Mouse (Mus musculus): ENCODE data around the gene Elof1. TPM values are rescaled to one million over a fixed set of nuclear protein-coding genes. Genes with fewer than 3 reads are reported as not detected.

Elof1 gene
- total RNA-seq, 2 experiments from 2014 or later: 56.4 to 58.4 TPM

Small RNAs within 50 kb of the gene (microRNA-seq; reads per million reads assigned to microRNA genes)
- gene Mir7084: 0 to 0.59 reads per million in 2 experiments

Other genes starting within 250 kb of the Elof1 start
- gene Rab3d, start 199.0 kb downstream of the Elof1 start, total RNA-seq (2021): 10 to 100 TPM; 17.7 to 19.3 TPM
- gene Ccdc159, start 189.7 kb downstream of the Elof1 start, total RNA-seq (2021): 10 to 100 TPM; 16.3 to 16.5 TPM
- gene Tmem205, start 189.6 kb downstream of the Elof1 start, total RNA-seq (2021): 10 to 100 TPM; 40.2 to 42.2 TPM
- gene Plppr2, start 180.1 kb downstream of the Elof1 start, total RNA-seq (2021): 100 to 1,000 TPM; 273 to 278 TPM
- gene Swsap1, start 161.4 kb downstream of the Elof1 start, total RNA-seq (2021): 10 to 100 TPM; 13.3 to 13.7 TPM
- gene Epor, start 153.7 kb downstream of the Elof1 start, total RNA-seq (2021): 1 to 10 TPM; 9.0 to 9.1 TPM
- gene Rgl3, start 127.7 kb downstream of the Elof1 start, total RNA-seq (2021): 1 to 10 TPM; 2.2 to 2.6 TPM
- gene Ccdc151, start 114.5 kb downstream of the Elof1 start, total RNA-seq (2021): 1 to 10 TPM; 8.6 to 8.9 TPM
- gene Prkcsh, start 114.4 kb downstream of the Elof1 start, total RNA-seq (2021): 100 to 1,000 TPM; 106 to 115 TPM
- gene Elavl3, start 65.1 kb downstream of the Elof1 start, total RNA-seq (2021): 100 to 1,000 TPM; 168 to 172 TPM
- gene Gm49318, start 45.9 kb downstream of the Elof1 start, total RNA-seq (2021): 1 to 10 TPM; 2.0 to 4.4 TPM
- 10 to 100 TPM; 20.8 to 21.7 TPM for gene Zfp653, start 45.8 kb downstream of the Elof1 start, total RNA-seq (2021)
- 10 to 100 TPM; 49.8 to 51.3 TPM for gene Ecsit, start 31.7 kb downstream of the Elof1 start, total RNA-seq (2021)
- under 1 TPM in 1 of 2 experiments, not detected in 1; 0.53 TPM for gene Cnn1, start 18.0 kb downstream of the Elof1 start, total RNA-seq (2021)
- gene Acp5, start 18.5 kb upstream of the Elof1 start, total RNA-seq (2021): under 1 TPM; 0.41 to 0.84 TPM
- 10 to 100 TPM; 45.4 to 48.3 TPM for gene Pigyl, start 39.7 kb upstream of the Elof1 start, total RNA-seq (2021)
- gene Zfp872, start 70.9 kb upstream of the Elof1 start, total RNA-seq (2021): not detected
- 10 to 100 TPM; 24.9 to 25.5 TPM for gene Zfp809, start 108.5 kb upstream of the Elof1 start, total RNA-seq (2021)
- 1 to 10 TPM; 5.1 to 5.5 TPM for gene Zfp599, start 142.7 kb upstream of the Elof1 start, total RNA-seq (2021)
- 10 to 100 TPM; 14.5 TPM for gene Zfp810, start 190.5 kb upstream of the Elof1 start, total RNA-seq (2021)